9 mouse cellular contexts compared by ENCODE assay signal in genomic region chr15:81064143-81064542, GRCm38 (mm10).
DNase-seq lines count a peak whose midpoint lies in the region; ATAC-seq and TF ChIP-seq lines count a peak whose summit lies in the region.
"Had no signal": no experiment of that assay in that cellular context is flagged by ENCODE, and none has a peak within 500 bp of the region (broad histone marks: within the 10 kb centered on the region; RNA-seq: fewer than 3 reads in every experiment).

No protein-coding gene starts in this region.

- no peak for TF ChIP-seq EP300 in liver, embryonic 14.5 days (IDR thresholded peaks at IDR 0.05; ENCODE audit: low read depth)

- DNase-seq in gastrocnemius, adult 18-20 months (ENCODE audit: low spot score) = peak; percentile 77
- no peak for DNase-seq in gastrocnemius, postnatal 25 days
- no peak for DNase-seq in liver, embryonic 14.5 days (ENCODE audit: low read depth in 3 of 3, low spot score in 3 of 3)
- DNase-seq in liver (no peak), R1 (ENCODE audit: low read depth, low spot score) (peak; percentile 54)
- DNase-seq in kidney, postnatal 36 days = peak; percentile 42 to 56
- no peak for DNase-seq in urinary bladder, adult 2 months (ENCODE audit: low spot score)
- no peak for DNase-seq in right cerebral cortex, postnatal 4 days

- H3K27me3 ChIP-seq in liver, embryonic 14.5 days (ENCODE audit: control insufficient read depth, insufficient read depth, low read length) = no peaks in the 10 kb centered on the region
- H3K27me3 ChIP-seq: hindbrain, embryonic 15.5 days had no signal

- H3K4me3 ChIP-seq in liver, embryonic 14.5 days (ENCODE audit: insufficient read depth in 1 of 2, low read depth in 2 of 2, low read length in 2 of 2) = no peak overlapping the region
- H3K4me3 ChIP-seq: hindbrain, embryonic 15.5 days had no signal

- H3K4me1 ChIP-seq in liver, embryonic 14.5 days (replicated peaks; ENCODE audit: control insufficient read depth in 2 of 2, insufficient read depth in 2 of 2, low read length in 1 of 2) = peaks cover 0 to 3% of the 10 kb centered on the region in 2 experiments; a peak in 1 of 4 replicates

- WGBS in liver, embryonic 14.5 days (ENCODE audit: insufficient replicate concordance) = 28% methylated on average over 1 of the region's 1 CpGs

- no peak for ATAC-seq in liver, embryonic 14.5 days (ENCODE audit: insufficient read depth)

- H3K9me3 ChIP-seq in liver, embryonic 14.5 days (ENCODE audit: control insufficient read depth, low read length) = no peaks in the 10 kb centered on the region
- H3K9me3 ChIP-seq: hindbrain, embryonic 15.5 days had no signal

- H3K27ac ChIP-seq in liver, embryonic 14.5 days = no peak overlapping the region
- H3K27ac ChIP-seq: hindbrain, embryonic 15.5 days had no signal

- no peak overlapping the region for H3K4me2 ChIP-seq in liver, embryonic 14.5 days (ENCODE audit: low read depth)
- H3K4me2 ChIP-seq: hindbrain, embryonic 15.5 days had no signal

- H3K36me3 ChIP-seq in liver, embryonic 14.5 days (replicated peaks; ENCODE audit: control insufficient read depth, insufficient read depth, low read depth) = no peaks in the 10 kb centered on the region
- H3K36me3 ChIP-seq: hindbrain, embryonic 15.5 days had no signal

- TF ChIP-seq CTCF in liver, embryonic 14.5 days (IDR thresholded peaks at IDR 0.05; ENCODE audit: low read depth) = peak; percentile 76

- H3K9ac ChIP-seq in liver, embryonic 14.5 days (replicated peaks) = no peak overlapping the region
- H3K9ac ChIP-seq: hindbrain, embryonic 15.5 days had no signal

Comparison
In these comparisons a context has a peak if more than half of its experiments do, and no peak if none do; other contexts are left out.
1. DNase-seq: peak in gastrocnemius, adult 18-20 months (single experiment), R1 (single experiment) and kidney, postnatal 36 days (2 of 2); none in gastrocnemius, postnatal 25 days (single experiment), liver, embryonic 14.5 days (0 of 3), liver (single experiment), urinary bladder, adult 2 months (single experiment) and right cerebral cortex, postnatal 4 days (single experiment).